Mouse (Mus musculus): ENCODE measurements around the gene Car2.

The Car2 gene

GRCm38 (mm10) chr3:14948067-14948800 lies 62.2 kb downstream of the Car2 start:
- DNase-seq, result peak; percentile 63

- DNase-seq, result no peak
These were observed 64.0 kb downstream of the Car2 start for GRCm38 (mm10) chr3:14950031-14950430.
